Mouse (Mus musculus) midbrain, postnatal 0 days (tissue): ENCODE measurements around the gene Fut1. TPM values are rescaled to one million over a fixed set of nuclear protein-coding genes. Genes with fewer than 3 reads are reported as not detected.

Experiments
- ATAC-seq: fragments of 200-750 bp; cut with Nextera tagmentation; 2 replicates; pipeline ENCODE4 v1.8.0; 2017; ENCODE audit warnings: moderate number of reproducible peaks, mild to moderate bottlenecking, moderate TSS enrichment, moderate library complexity; ENCODE audit not compliant: low FRiP score
- DNase-seq: peaks from one replicate; pipeline ENCODE4 v3.0.0-alpha.2; 2015; ENCODE audit warnings: low spot score
- H3K27ac ChIP-seq: fragments of 300-500 bp; sonication (generic); 2 replicates; pipeline ENCODE4 v1.5.1; 2014; ENCODE audit warnings: low read depth, mild to moderate bottlenecking, low read length, mixed read lengths
- H3K27me3 ChIP-seq: fragments of 300-500 bp; sonication (generic); 2 replicates; pipeline ENCODE4 v1.6.1; 2014; ENCODE audit warnings: low read length, control low read depth, mixed read lengths; ENCODE audit not compliant: insufficient read depth
- H3K36me3 ChIP-seq: fragments of 300-500 bp; sonication (generic); 2 replicates; pipeline ENCODE4 v1.6.1; 2014; ENCODE audit warnings: low read length, control low read depth, mixed read lengths; ENCODE audit not compliant: insufficient read depth
- H3K4me1 ChIP-seq: fragments of 300-500 bp; sonication (generic); 2 replicates; pipeline ENCODE4 v1.6.1; 2014; ENCODE audit warnings: mild to moderate bottlenecking, control low read depth, antibody characterized with exemption, low read length, mixed read lengths; ENCODE audit not compliant: insufficient read depth
- H3K4me2 ChIP-seq: fragments of 300-500 bp; sonication (generic); 2 replicates; pipeline ENCODE4 v1.6.1; 2014; ENCODE audit warnings: low read depth, mild to moderate bottlenecking, low read length, mixed read lengths; ENCODE audit not compliant: poor library complexity, severe bottlenecking
- H3K4me3 ChIP-seq: fragments of 300-500 bp; sonication (generic); 2 replicates; pipeline ENCODE4 v1.5.1; 2014; ENCODE audit warnings: low read depth, mild to moderate bottlenecking, low read length, moderate library complexity
- H3K9ac ChIP-seq: fragments of 300-500 bp; sonication (generic); replicated peaks from 2 replicates; pipeline ENCODE4 v1.6.1; 2014; ENCODE audit warnings: mild to moderate bottlenecking, low read length, moderate library complexity, mixed read lengths; ENCODE audit not compliant: poor library complexity, severe bottlenecking
- H3K9me3 ChIP-seq: fragments of 300-500 bp; sonication (generic); 2 replicates; pipeline ENCODE4 v1.6.1; 2016; ENCODE audit warnings: low read length, control low read depth
- CTCF ChIP-seq: IDR thresholded peaks from 2 replicates; pipeline ENCODE4 v1.5.1; 2016; ENCODE audit warnings: antibody characterized with exemption, mild to moderate bottlenecking
- WGBS: fragments of 180-500 bp; shearing (Covaris S2); extraction: QIAGEN DNeasy Blood & Tissue Kit; methylation state at CpG from one replicate; pipeline ENCODE4 v1.1.7; 2014; 5-methylcytosine and 5-hydroxymethylcytosine counted together
- polyA plus RNA-seq: library from polyadenylated mRNA; unstranded; fragments of >200 nt; fragmentation: Nextera tagmentation; extraction: Ambion mirVana; gene quantifications from 2 replicates; pipeline ENCODE4 v1.2.1, GENCODE M21; 2015
- total RNA-seq: library from RNA; depleted of rRNA; stranded (reverse); fragments of >200 nt; gene quantifications from 2 replicates; pipeline ENCODE4 v1.2.3, GENCODE M21; 2014

Gene Fut1
- total and polyA plus RNA-seq, 2 experiments from 2014 or later, result not detected

DNA sequence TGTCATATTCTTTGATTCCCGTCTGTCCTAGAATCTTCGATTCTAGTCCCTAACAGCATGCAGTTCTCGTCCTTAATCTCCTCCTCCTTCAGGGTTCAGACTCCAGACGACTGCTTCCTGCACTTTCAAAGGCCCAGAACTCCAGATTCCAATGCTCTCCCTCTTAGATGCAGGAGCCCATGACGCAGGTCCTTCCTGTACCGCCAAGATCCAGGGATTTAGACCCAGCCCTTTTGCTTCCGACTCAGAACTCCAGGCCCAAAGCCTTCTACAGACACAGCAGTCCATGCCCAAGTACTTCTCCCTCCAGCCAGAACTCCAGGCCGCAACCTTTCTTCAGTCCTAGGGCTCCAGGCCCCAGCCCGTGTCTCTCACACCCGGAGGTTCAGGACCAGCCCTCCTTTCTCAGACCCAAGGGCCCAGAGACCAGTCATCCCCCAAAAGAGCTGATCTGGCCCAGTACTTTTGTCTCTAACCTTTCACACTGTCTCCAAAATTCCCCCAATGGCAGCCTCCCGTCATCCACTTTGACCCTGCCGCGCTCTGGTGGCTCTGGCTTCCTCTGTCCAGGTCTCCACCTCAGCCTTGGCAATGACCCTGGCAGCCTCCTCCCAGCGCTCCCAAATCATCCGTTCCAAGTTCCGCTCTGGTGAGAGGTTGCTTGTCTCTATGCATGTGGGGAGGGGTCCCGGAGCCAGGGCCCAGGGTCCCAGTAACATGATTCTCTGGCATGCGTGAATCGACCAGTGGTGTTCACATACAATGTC lies 23.3 kb downstream of the Fut1 start:
- Histone ChIP-seq H3K27me3 (no peaks in the 10 kb centered on the region), H3K9ac (no peak overlapping the region), H3K9me3 (no peaks in the 10 kb centered on the region), H3K4me2 (no peak overlapping the region), H3K36me3 (peaks cover 14% of the 10 kb centered on the region; the same call in 1 of the 2 replicates), H3K27ac (0 out of 2 replicates have a peak overlapping the region, but pooled peaks have one; percentile 3), H3K4me1 (peaks cover 14% of the 10 kb centered on the region; the same call in 1 of the 2 replicates), H3K4me3 (no peak overlapping the region)
- TF ChIP-seq CTCF, result no peak
- ATAC-seq, result no peak
- 74% methylated on average over 19 of the region's 19 CpGs for WGBS
- DNase-seq, result no peak

DNA sequence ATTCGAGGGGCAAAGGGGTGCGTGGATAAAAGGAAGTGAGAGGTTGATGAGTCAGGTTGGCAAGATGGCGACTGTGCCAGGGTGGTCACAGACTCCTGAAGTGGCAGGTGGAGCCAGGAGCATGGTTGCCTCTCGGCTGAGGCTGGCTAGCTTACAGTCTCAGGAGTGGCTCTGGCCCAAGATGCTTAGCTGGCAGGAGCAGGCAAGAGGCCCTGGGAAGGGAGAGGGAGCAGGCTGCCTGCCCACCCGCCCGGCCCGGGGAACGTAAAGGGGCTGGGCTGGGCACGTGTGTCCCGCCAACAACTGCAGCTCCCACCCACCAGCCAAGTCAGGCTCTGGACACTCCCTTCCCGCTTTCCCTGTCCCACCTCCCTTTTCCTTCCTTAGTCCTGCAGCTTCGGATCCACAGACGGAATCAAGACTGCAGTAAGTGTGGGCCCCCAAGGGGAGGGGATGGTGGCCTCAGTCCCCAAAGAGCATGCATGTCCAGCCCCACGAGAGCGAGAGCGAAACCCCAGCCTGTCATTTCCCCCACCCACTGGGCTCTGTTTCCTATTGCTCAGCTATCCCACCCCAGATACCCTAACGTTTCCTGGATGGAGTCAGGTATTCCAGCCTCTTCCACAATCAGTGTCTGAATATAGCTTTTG lies 24.4 kb downstream of the Fut1 start:
- no peak overlapping the region for H3K27ac ChIP-seq
- DNase-seq, result peak; percentile 49

DNA sequence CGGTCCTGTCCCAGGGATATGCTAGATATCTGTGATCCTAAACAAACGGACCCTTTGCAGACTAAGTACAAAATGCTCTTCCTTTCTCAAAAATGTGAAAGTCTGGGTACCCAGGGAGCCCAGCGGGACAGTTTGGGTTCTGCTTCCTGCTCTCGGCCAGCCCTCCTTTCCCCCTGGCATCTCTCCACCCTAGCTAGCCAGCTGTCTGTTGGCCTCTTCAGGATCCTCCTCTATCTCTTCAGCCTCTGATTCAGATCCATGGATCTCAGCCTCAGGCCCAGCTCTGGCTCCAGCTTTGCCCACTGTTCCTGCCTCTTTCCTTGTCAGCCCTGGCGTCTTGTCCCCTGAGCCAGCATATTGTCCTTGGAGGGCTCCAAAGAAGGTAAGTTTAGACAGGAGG lies 25.0 kb downstream of the Fut1 start:
- DNase-seq, result no peak
- no peaks in the 10 kb centered on the region for H3K9me3 ChIP-seq
- peaks cover 14% of the 10 kb centered on the region; the same call in 1 of the 2 replicates for H3K4me1 ChIP-seq
- WGBS, result 79% methylated on average over 5 of the region's 5 CpGs
- H3K4me3 ChIP-seq, result no peak overlapping the region
- no peak overlapping the region for H3K27ac ChIP-seq
- no peak for ATAC-seq
- no peak overlapping the region for H3K4me2 ChIP-seq
- no peak for TF ChIP-seq CTCF
- H3K9ac ChIP-seq, result no peak overlapping the region
- H3K36me3 ChIP-seq, result peaks cover 3% of the 10 kb centered on the region; the same call in 1 of the 2 replicates
- no peaks in the 10 kb centered on the region for H3K27me3 ChIP-seq

More for the DNA sequence above, 24.4 kb downstream of the Fut1 start:
- 60% methylated on average over 17 of the region's 17 CpGs for WGBS
- Histone ChIP-seq H3K4me1 (peaks cover 14% of the 10 kb centered on the region; the same call in 1 of the 2 replicates), H3K9ac (no peak overlapping the region), H3K27me3 (no peaks in the 10 kb centered on the region), H3K4me3 (no peak overlapping the region), H3K4me2 (no peak overlapping the region), H3K36me3 (peaks cover 8% of the 10 kb centered on the region; the same call in 1 of the 2 replicates), H3K9me3 (no peaks in the 10 kb centered on the region)
- no peak for ATAC-seq
- no peak for TF ChIP-seq CTCF

DNA sequence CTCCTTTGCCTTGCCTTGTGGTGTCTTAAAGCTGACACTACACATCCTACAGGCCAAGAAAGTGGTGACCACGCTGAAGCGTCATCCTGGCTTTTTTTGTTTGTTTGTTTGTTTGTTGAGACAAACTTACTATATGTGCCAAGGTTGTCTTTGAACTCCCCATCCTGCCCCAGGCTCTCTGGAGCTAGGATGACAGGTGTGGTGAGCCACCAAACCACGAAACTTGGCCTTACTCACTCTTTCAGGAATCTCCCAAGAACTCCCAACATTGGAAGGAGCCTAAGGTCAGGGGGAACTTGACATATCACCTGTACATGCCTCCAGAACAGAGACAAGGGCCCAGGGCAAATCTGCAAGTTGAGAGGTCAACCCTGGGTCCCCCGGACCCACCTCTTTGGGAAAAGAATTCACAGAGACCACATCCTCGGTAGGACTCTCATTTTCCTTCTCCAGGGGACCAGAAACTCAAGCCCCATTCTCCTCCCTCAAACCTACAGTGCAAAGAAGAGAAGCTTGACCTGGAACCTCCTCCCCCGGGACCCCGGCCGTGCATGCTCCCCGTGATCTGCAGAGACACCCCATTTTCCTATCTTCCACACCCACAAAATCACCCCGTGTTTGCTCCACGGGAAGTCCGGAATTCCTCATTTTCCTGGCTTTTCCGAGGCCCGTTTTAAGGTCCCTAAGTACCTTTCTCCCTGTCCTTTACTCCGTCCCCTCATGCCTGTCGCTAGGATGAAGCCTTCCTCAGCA lies 25.6 kb downstream of the Fut1 start:
- Histone ChIP-seq H3K4me2 (peak overlapping the region; percentile 84), H3K27me3 (no peaks in the 10 kb centered on the region), H3K9ac (peak overlapping the region; percentile 76), H3K9me3 (no peaks in the 10 kb centered on the region), H3K36me3 (no peaks in the 10 kb centered on the region), H3K27ac (peak overlapping the region; percentile 87), H3K4me3 (peak overlapping the region; percentile 42), H3K4me1 (peaks cover 14% of the 10 kb centered on the region; the same call in 1 of the 2 replicates)
- WGBS, result 35% methylated on average over 16 of the region's 16 CpGs
- no peak for TF ChIP-seq CTCF
- ATAC-seq (no peak), DNase-seq (no peak)

DNA sequence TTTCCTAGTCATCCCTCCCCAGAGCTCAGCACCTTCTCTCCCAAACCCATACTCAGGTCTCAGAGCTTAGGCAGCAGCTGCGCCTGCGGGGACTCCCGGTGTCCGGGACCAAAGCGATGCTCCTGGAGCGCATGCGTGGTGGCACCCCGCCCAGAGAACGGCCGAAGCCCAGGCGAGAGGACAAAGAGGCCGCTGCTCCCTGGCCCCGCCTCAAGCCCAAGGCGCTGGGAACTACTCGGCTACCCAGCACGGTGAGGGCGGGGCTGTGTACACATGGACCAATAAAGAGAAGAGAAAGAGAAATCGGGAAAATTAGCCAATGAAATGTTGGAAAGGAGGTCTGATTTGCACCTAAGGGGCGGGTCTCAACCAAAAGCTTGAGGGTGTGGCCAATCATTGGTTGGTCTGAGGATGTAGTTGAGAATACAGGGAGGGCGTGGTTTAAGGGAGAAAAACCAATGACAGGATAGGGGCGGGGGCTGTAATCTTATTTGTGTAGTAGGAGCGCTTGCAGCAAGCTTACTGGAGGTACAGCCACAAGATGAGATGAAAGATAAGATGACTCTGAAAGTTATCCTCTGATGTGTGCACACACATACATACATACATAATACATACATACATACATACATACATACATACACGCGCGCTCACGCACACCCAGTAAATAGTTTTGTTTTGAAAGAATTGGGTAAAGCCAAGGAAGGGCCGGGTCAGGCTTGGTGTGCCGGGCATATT lies 26.5 kb downstream of the Fut1 start:
- TF ChIP-seq CTCF, result no peak
- H3K9me3 ChIP-seq, result no peaks in the 10 kb centered on the region
- H3K36me3 ChIP-seq, result no peaks in the 10 kb centered on the region
- H3K9ac ChIP-seq, result peak overlapping the region; percentile 76
- no peaks in the 10 kb centered on the region for H3K27me3 ChIP-seq
- H3K4me3 ChIP-seq, result peak overlapping the region; percentile 42
- peak; percentile 99 for DNase-seq
- peaks cover 9% of the 10 kb centered on the region; the same call in 1 of the 2 replicates for H3K4me1 ChIP-seq
- 1% methylated on average over 28 of the region's 28 CpGs for WGBS
- ATAC-seq, result peak; percentile 93
- H3K27ac ChIP-seq, result peak overlapping the region; percentile 87
- peak overlapping the region; percentile 84 for H3K4me2 ChIP-seq
